Mouse (Mus musculus): ENCODE data around the gene Fbxo3.

DNA sequence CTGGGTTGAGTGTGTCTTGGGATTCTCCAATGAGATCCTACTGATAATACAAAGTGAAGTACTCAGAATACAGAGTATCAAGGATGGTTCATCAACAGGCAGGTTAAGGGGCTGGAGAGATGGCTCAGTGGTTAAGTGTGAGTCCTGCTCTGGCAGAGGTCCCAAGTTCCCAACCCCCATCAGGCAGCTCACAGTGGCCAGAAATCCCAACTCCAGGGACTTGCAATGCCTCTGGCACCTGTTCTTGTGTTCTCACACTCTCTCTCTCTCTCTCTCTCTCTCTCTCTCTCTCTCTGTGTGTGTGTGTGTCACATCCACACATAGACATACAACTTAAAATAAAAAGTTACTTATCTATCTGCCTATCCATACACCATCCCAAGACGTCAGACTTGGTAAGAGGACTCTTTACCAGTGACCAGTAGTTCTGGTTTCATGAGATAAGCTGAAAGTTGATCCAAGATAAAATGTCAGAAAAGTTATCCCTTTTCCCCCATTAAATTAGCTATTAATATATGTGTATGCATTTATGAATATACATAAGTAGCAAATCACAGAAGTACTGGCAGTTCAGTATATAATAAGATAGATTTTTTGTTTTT, 17.1 kb downstream of the Fbxo3 start:
- no peak for TF ChIP-seq CTCF (IDR thresholded peaks at IDR 0.05; ENCODE audit: low read depth, low read length)
- no peak for TF ChIP-seq POLR2A (IDR thresholded peaks at IDR 0.05; ENCODE audit: extremely low read depth, insufficient read depth, low read length)

All from liver, adult 2 months (tissue).